Mouse (Mus musculus): ENCODE data around the gene Gm15557.
"Not testable (repeated sequence)": the region's sequence is repeated elsewhere in the genome, so short reads cannot be mapped to it uniquely, and the experiment has no call there.

Gene Gm15557

DNA sequence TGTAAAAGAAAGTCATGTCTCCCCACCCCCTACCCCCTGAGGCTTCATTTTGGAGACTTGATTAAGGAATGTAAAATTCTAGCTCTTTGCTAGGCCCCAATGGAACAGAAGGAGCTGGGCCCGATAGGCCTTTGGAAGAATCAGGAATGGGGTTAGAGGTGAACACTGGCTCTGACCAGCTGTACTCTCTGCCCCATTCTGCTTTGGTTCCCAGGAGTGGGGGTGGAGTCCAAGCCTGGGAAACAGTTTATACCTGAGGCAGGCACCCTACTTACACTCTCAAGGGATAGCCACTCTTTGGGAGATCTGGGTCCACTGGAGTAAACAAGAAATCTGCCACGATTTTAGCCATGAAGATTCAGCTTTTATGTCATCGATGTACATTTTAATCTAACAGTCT lies at the start of gene Gm15557:
Gene Gm15557, plus strand, starts transcription at position 48 of the 400 bp plus-strand sequence.
- DNase-seq = no peak

DNA sequence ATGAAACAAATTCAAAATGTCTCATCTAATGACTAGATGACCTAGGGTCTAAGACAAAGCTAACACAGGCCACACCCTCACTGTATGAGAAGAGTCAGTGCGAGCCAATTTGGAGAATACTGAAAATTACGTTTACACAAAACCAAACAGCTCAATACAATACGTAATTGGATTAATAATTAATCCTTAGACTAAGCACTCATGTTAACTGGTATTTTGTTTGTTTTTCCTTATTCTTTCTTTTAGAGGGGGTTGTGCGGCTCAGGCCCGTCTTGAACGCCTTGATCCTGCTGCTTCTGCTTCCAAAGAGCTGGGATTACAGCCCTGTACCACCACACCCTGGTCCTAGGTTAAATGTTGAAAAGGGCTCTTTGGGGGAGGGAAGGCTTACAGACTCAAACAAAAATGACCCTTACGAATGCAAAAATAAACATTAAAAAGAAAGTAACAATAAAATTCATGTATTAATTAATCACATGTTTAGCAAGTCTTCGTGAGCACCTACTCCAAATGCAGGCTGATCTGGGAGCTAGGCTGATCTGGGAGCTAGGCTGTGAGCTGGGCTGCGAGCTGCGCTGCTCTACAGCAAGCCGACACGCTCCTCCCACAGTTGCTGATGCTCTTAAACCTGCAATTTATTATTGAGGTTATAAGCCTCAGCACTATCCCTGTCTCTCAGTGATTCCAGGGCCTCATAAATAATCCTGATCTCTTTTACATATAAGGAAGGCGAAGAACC lies 46.1 kb upstream of the Gm15557 start:
- no peak for DNase-seq

DNA sequence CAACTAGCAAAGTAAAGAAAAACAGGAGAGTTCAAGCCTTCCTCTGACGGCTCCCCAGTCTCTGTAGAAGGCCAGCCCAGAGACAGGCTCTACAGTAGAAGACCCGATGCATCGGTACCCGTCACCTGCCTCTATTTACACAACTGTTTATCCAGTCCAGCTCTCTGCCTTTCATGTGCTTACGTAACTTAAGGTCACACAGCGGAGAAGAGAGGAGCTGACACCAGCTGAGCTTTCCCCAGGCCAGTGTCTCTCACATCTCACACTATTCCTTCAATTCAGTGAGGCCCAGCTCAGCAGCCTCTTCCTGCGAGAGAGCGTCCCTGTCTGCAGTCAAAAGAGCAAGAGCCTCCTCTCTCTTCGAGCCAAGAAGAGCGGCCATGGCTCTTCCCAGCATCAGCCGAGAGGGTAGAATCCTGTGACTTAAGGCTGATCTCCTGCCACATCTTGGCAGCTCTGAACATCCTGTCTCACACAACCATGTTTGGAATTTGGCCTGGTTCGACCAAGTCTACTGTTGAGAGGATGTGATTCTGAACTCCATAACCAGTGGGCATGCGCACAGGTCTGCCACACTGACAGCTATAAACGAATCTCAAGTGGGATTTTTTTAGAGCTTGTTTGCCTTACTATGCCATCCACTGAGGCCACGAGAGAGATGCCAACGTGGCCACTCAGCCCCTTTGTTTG lies 45.3 kb upstream of the Gm15557 start:
- no peak for DNase-seq

GRCm38 (mm10) chr2:155902989-155903631 lies 37.4 kb upstream of the Gm15557 start:
- DNase-seq = peak; percentile 68 to 70

DNA sequence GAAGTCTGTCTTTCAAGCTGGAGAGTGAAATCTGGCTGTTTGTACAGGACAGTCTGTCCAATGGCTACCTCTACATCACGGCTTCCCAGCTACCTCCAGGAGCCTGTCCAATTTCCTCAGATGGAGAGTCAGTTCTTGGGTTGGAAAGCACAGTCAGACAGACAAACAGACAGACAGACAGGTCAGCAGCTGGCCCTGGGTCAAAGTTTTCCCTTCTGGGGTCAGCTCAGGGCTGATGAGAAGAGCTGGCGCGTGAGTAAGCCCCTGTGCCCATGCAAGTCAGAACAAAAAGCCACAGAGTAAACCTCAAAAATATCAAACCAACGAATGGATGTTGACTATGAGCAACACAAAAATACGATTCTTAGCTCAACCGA lies 36.9 kb upstream of the Gm15557 start:
- no peak for DNase-seq

GRCm38 (mm10) chr2:155914684-155915083 lies 25.8 kb upstream of the Gm15557 start:
- DNase-seq = no peak

GRCm38 (mm10) chr2:155923143-155923542 lies 17.4 kb upstream of the Gm15557 start:
- DNase-seq = no peak

DNA sequence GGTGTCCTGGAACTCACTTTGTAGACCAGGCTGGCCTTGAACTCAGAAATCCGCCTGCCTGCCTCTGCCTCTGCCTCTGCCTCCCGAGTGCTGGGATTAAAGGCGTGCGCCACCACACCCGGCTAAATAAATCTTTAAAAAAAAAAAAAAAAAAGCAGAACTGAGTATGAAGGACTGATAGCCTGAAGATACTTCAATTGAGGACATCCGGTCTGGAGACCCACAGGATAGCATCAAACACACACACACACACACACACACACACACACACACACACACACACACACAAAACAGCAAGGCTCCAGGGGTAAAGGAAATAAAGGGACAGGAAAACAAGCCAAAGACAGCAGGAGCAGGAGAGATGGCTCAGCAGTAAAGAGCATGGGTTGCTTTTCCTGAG lies 15.3 kb upstream of the Gm15557 start:
- DNase-seq = not testable (repeated sequence)

GRCm38 (mm10) chr2:155928711-155929345 lies 11.7 kb upstream of the Gm15557 start:
- DNase-seq = no peak

DNA sequence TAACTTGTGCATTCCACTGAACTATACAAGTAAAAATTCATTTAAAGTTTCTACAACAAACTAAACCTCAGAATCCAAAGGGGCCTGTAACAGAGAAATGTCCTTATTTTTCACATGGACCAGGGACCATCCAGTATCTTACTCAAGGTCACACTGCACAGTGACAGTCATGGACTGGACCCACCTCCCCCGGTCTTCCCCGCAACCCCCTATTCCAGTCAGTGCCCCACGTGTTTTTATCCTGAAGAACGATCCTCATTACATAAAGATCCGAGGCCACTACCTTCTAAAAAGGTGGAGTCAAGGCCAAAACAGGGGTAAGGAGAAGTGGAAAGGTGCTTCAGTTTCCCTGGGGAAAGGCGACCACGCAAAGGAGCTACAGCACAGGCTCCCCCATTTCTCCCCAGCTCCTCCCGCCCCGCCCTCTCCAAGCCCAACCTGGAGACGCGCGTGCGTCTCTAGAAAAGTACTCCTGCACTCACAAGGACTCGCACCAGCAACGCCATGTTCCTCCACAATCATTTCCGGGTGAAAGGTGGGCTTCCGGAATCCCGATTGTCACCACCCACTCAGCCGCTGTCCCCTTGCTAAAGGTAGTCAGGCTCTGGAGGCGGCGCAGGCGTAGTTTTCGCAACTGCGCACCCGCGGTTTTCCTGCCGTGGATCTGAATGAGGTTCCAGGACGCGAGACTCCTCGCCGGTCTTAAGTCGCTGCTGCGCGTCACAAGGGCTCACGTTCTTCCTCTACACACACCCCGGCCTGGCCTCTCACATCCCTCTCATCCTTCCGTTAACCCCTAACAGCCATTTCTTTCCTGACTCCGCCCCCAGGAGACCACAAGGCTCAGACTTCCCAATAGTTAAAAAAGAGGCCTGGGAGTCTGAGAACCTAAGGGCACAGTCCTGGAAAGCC lies 10.7 kb upstream of the Gm15557 start, which contains the start of gene Uqcc1:
Gene Uqcc1, minus strand, starts transcription at position 780 of the 912 bp plus-strand sequence.
- DNase-seq = peak; percentile 91 to 95

- DNase-seq = no peak
Measured at GRCm38 (mm10) chr2:155939897-155940529, 515 bp upstream of the Gm15557 start.

GRCm38 (mm10) chr2:155941697-155942442 lies 1.3 kb downstream of the Gm15557 start:
- DNase-seq = no peak

DNA sequence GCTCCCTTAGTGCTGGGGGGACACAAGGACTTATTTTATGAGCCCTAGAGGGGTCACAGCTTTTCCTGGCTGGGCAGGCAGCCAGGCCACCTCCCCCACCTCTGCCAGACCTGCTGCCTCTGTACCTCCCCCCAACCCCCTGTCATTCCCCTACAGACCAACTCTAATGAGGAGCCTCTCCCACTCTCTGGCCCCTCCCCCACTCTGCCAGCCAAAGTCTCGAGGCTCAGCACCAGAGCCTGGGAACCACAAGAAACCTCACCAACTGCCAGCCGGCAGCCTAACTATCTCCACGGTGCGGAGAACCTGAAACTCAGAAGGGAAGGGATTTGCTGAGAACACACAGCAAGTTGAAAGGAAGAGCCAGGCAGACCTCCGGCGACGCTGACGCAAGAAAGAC lies 2.9 kb downstream of the Gm15557 start:
- DNase-seq = no peak

GRCm38 (mm10) chr2:155944685-155945084 lies 4.2 kb downstream of the Gm15557 start:
- no peak for DNase-seq

DNA sequence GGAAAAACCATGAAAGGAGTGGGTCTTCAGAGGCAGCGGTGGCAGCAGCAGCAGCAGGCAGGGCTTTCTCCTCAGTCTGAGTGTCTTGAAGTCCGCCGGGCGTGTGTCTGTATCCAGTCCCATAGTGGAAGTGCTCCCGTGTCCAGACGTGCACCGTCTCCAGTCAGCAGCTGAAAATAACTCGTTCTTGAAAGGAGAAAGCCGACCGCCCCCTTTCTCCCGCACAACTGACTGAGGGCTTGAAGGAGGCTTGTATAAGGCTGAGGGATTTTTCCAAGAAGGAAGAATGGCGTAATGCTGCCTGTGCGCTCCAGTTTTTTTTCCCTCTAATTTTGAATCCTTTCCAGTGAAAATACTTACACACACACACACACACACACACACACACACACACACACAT lies 4.6 kb downstream of the Gm15557 start, which contains the start of gene Gdf5:
Gene Gdf5, minus strand, starts transcription at position 244 of the 400 bp plus-strand sequence.
- DNase-seq = no peak

- no peak for DNase-seq
Measured at GRCm38 (mm10) chr2:155945580-155945979, 5.1 kb downstream of the Gm15557 start.

DNA sequence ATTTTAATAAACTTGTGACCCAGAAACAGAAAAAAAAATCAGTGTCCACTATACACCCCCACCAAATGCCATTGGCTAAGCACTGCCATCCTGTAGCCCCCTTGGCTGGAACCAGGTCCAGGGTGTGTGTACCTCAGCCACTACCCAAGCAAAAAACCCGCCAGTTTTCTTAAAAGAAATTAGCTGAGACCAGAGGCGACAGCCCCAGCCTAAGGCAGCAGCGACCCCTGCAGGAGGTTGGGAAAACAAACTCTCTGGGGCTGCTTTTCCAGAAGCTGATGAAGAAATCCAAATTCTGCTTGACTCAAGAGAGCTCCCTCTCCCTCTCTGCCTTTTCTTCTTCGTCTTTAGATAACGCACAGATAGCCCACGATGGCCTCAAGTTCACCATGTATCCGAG lies 5.5 kb downstream of the Gm15557 start:
- peak; percentile 60 to 70 for DNase-seq

DNA sequence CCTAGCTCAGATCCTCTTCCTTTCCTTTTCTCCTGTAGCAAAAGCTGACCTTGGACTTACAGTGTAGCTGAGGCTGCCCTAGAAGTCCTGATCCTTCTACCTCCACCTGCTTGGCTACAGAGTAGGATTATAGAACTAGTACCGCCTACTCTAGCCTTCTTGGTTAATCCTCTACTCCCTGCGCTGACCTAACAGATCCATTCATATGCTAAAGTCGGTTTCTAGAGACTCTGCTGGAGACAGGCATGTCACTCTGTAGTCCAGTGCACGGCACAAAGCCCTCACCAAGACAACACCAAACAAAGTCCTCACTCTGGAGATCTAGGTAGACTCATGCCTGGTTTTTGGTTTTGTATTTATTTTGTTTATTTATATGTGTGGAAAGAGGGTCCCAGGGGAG lies 6.0 kb downstream of the Gm15557 start:
- DNase-seq = no peak

DNA sequence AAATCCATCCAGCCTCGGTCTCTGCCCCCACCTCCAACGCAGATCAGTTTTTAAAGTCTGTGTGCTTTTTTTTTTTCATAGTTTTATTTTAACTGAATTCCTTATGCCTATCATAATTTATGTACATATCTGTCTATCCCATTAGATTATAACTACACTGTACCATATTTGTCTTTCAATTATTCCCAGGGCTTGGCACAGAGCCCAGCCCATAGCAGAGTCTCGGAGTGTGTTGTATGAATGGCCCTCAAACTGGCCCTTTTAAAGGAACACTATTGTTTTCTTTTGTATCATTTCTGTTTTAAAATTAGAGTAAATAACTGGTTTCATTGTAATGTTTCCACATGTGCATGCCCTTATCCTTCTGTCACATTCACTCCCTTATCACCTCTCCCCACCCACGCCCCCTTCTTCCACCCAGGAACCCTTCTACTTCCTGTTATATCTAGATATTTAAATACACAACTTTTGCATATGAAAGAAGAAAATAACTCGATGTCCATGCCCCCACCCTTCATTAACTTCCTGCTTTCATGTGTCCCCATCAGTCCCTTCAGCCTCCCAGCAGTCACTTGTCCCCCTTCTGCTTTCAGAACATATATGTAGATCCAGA lies 7.0 kb downstream of the Gm15557 start:
- DNase-seq = no peak

GRCm38 (mm10) chr2:155949362-155949761 lies 8.8 kb downstream of the Gm15557 start:
- DNase-seq = no peak

All from cerebellum, adult 18-20 months (tissue).